Mouse (Mus musculus) midbrain, embryonic 16.5 days (tissue): ENCODE measurements around the gene Rab11b. TPM values are rescaled to one million over a fixed set of nuclear protein-coding genes. Genes with fewer than 3 reads are reported as not detected.
"Not testable (repeated sequence)": the region's sequence is repeated elsewhere in the genome, so short reads cannot be mapped to it uniquely, and the experiment has no call there.

Source experiments
- ATAC-seq: fragments of 200-750 bp; cut with Nextera tagmentation; 2 replicates; pipeline ENCODE4 v1.8.0; 2017; ENCODE audit warnings: moderate TSS enrichment
- H3K27ac ChIP-seq: fragments of 300-500 bp; sonication (generic); 2 replicates; pipeline ENCODE4 v1.5.1; 2014; ENCODE audit warnings: mild to moderate bottlenecking, low read length, mixed read lengths
- H3K27me3 ChIP-seq: fragments of 300-500 bp; sonication (generic); 2 replicates; pipeline ENCODE4 v1.6.1; 2014; ENCODE audit warnings: low read depth, low read length, mixed read lengths; ENCODE audit not compliant: control insufficient read depth, insufficient read depth
- H3K36me3 ChIP-seq: fragments of 300-500 bp; sonication (generic); 2 replicates; pipeline ENCODE4 v1.6.1; 2014; ENCODE audit warnings: mild to moderate bottlenecking, low read length, moderate library complexity, mixed read lengths; ENCODE audit not compliant: control insufficient read depth, insufficient read depth
- H3K4me1 ChIP-seq: fragments of 300-500 bp; sonication (generic); 2 replicates; pipeline ENCODE4 v1.6.1; 2014; ENCODE audit warnings: mild to moderate bottlenecking, low read length, mixed read lengths; ENCODE audit not compliant: control insufficient read depth, insufficient read depth
- H3K4me2 ChIP-seq: fragments of 300-500 bp; sonication (generic); 2 replicates; pipeline ENCODE4 v1.6.1; 2014; ENCODE audit warnings: mild to moderate bottlenecking, low read length, mixed read lengths
- H3K4me3 ChIP-seq: fragments of 300-500 bp; sonication (generic); 2 replicates; pipeline ENCODE4 v1.5.1; 2014; ENCODE audit warnings: low read depth, mild to moderate bottlenecking, low read length, moderate library complexity, mixed read lengths
- H3K9ac ChIP-seq: fragments of 300-500 bp; sonication (generic); 2 replicates; pipeline ENCODE4 v1.6.1; 2014; ENCODE audit warnings: low read depth, low read length, mixed read lengths
- H3K9me3 ChIP-seq: fragments of 300-500 bp; sonication (generic); replicated peaks from 2 replicates; pipeline ENCODE4 v1.6.1; 2014; ENCODE audit warnings: mild to moderate bottlenecking, low read length, mixed read lengths; ENCODE audit not compliant: control insufficient read depth, poor library complexity, severe bottlenecking
- WGBS: fragments of 180-500 bp; shearing (Covaris S2); extraction: QIAGEN DNeasy Blood & Tissue Kit; methylation state at CpG from one replicate; pipeline ENCODE4 v1.1.7; 2014; 5-methylcytosine and 5-hydroxymethylcytosine counted together
- polyA plus RNA-seq: library from polyadenylated mRNA; unstranded; fragments of >200 nt; fragmentation: Nextera tagmentation; extraction: Ambion mirVana; gene quantifications from 2 replicates; pipeline ENCODE4 v1.2.1, GENCODE M21; 2015

Rab11b gene
- polyA plus RNA-seq, 1 experiment from 2014 or later, result 503 TPM

DNA sequence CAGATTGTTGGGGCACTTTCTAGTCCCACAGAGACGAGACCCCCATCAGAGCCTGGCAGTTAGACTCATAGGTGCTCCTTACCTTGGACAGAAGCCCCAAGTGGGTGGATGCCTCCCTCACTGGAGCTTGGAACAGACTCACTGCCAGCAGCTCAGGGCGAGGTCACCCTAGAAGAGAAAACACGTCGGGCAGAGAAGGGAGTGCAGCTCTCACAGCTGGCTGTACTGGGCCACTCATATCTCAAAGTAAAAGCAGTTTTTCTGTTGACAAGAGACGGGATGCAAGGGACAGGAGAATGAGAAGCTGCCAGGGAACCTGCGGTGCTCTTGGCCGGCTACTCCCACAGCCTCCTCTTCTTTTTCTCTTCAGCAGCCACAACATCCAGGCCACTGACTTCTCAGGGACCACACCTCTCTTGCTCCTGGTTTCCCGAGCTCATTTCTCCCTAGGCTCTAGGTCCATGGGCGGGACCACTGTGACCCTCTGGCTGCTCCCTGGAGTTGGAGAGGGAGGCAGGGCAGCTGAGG lies 27.7 kb downstream of the Rab11b start:
- H3K9me3 ChIP-seq, H3K4me1 ChIP-seq, H3K4me3 ChIP-seq, H3K27ac ChIP-seq, H3K9ac ChIP-seq, H3K4me2 ChIP-seq, ATAC-seq, H3K27me3 ChIP-seq, H3K36me3 ChIP-seq: not testable (repeated sequence)
- 82% methylated on average over 9 of the region's 9 CpGs for WGBS

DNA sequence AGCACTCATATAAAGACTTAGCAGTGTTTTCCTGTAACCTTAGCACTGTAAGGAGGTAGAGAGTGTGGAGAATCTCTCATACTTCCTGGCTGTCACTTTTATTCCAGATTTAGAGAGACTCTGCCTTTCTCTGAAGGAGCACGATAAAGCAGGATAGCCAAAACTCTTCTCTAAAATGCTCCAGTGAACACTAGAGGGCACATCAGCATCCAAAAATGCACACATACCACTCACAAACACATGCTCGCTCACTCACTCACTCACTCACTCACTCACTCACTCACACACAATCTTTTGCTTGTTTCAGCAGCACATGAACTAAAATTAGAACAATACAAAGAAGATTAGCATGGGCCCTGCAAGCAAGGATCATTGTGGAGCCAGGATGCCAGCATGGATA lies 31.1 kb downstream of the Rab11b start:
- Histone ChIP-seq H3K36me3 (no peaks in the 10 kb centered on the region), H3K27me3 (no peaks in the 10 kb centered on the region), H3K4me3 (no peak overlapping the region), H3K9me3 (no peaks in the 10 kb centered on the region), H3K9ac (no peak overlapping the region), H3K4me1 (no peaks in the 10 kb centered on the region), H3K27ac (no peak overlapping the region), H3K4me2 (no peak overlapping the region)
- WGBS, result 66% methylated on average over 2 of the region's 2 CpGs
- no peak for ATAC-seq

- H3K9me3 ChIP-seq, result no peaks in the 10 kb centered on the region
- no peak for ATAC-seq
Measured at GRCm38 (mm10) chr17:33728396-33728795, 31.9 kb downstream of the Rab11b start.

GRCm38 (mm10) chr17:33719736-33720378 lies 40.5 kb downstream of the Rab11b start:
- H3K27ac ChIP-seq, result no peak overlapping the region
- H3K9me3 ChIP-seq, result no peaks in the 10 kb centered on the region
- no peak for ATAC-seq
- H3K4me3 ChIP-seq, result no peak overlapping the region
- no peak overlapping the region for H3K9ac ChIP-seq
- no peaks in the 10 kb centered on the region for H3K36me3 ChIP-seq
- no peak overlapping the region for H3K4me2 ChIP-seq
- H3K4me1 ChIP-seq, result no peaks in the 10 kb centered on the region
- 96% methylated on average over 7 of the region's 7 CpGs for WGBS
- no peaks in the 10 kb centered on the region for H3K27me3 ChIP-seq

More at GRCm38 (mm10) chr17:33728396-33728795, 31.9 kb downstream of the Rab11b start:
- Histone ChIP-seq H3K36me3 (no peaks in the 10 kb centered on the region), H3K27me3 (no peaks in the 10 kb centered on the region), H3K27ac (no peak overlapping the region), H3K9ac (no peak overlapping the region), H3K4me1 (no peaks in the 10 kb centered on the region), H3K4me3 (no peak overlapping the region), H3K4me2 (no peak overlapping the region)
- 86% methylated on average over 2 of the region's 2 CpGs for WGBS

- peak; percentile 37 for ATAC-seq
- H3K27me3 ChIP-seq, result no peaks in the 10 kb centered on the region
- WGBS, result 47% methylated on average over 10 of the region's 10 CpGs
- no peaks in the 10 kb centered on the region for H3K36me3 ChIP-seq
- H3K9me3 ChIP-seq, result no peaks in the 10 kb centered on the region
- H3K9ac ChIP-seq, result no peak overlapping the region
- no peaks in the 10 kb centered on the region for H3K4me1 ChIP-seq
- H3K4me3 ChIP-seq, result peak overlapping the region; percentile 72
- no peak overlapping the region for H3K27ac ChIP-seq
- H3K4me2 ChIP-seq, result peak overlapping the region; percentile 77
Measured at GRCm38 (mm10) chr17:33718944-33719725, 41.2 kb downstream of the Rab11b start.

GRCm38 (mm10) chr17:33718384-33718881 lies 41.9 kb downstream of the Rab11b start, which contains the start of gene March2:
Gene March2 (minus strand): TSS chr17:33718670.
- under 1% methylated on average over 46 of the region's 46 CpGs for WGBS
- no peaks in the 10 kb centered on the region for H3K27me3 ChIP-seq
- H3K36me3 ChIP-seq, result no peaks in the 10 kb centered on the region
- H3K9me3 ChIP-seq, result no peaks in the 10 kb centered on the region
- no peak within 1 kb of the TSS; the same call in 1 of the 2 replicates for H3K27ac ChIP-seq
- ATAC-seq, result peak; percentile 99
- peak within 1 kb of the TSS; percentile 76 for H3K9ac ChIP-seq
- H3K4me1 ChIP-seq, result no peaks in the 10 kb centered on the region
- H3K4me3 ChIP-seq, result peak within 1 kb of the TSS; percentile 72
- H3K4me2 ChIP-seq, result peak within 1 kb of the TSS; percentile 77

- 10% methylated on average over 8 of the region's 8 CpGs for WGBS
- H3K4me2 ChIP-seq, result peak overlapping the region; percentile 77
- H3K9ac ChIP-seq, result peak overlapping the region; percentile 76
- H3K27ac ChIP-seq, result no peak overlapping the region; the same call in 1 of the 2 replicates
- H3K4me1 ChIP-seq, result no peaks in the 10 kb centered on the region
- peak; percentile 3; the same call in 1 of the 2 replicates for ATAC-seq
- no peaks in the 10 kb centered on the region for H3K27me3 ChIP-seq
- peak overlapping the region; percentile 72 for H3K4me3 ChIP-seq
- no peaks in the 10 kb centered on the region for H3K9me3 ChIP-seq
- H3K36me3 ChIP-seq, result no peaks in the 10 kb centered on the region
Measured at GRCm38 (mm10) chr17:33717982-33718381, 42.3 kb downstream of the Rab11b start.

DNA sequence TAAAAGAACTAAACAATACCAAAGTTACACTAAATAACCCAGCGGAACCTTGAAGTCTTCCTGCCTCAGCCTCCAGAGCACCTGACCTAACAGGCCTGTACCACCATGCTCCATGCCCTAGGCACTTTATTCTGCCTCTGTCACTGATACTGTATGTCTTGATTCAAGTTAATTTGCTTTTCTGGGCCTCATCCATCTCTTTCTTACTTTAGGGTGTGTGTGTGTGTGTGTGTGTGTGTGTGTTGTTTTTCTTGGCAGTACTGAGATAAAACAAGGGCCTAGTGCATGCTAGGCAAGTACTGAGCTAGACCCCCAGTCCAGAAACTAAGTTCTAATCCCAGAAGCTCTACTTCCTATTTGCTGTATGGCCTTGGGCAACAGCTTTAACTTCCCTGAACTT lies 43.1 kb downstream of the Rab11b start:
- WGBS, result 88% methylated on average over 1 of the region's 1 CpGs
- H3K36me3 ChIP-seq, result no peaks in the 10 kb centered on the region
- no peak overlapping the region for H3K9ac ChIP-seq
- H3K27me3 ChIP-seq, result no peaks in the 10 kb centered on the region
- no peaks in the 10 kb centered on the region for H3K9me3 ChIP-seq
- H3K4me3 ChIP-seq, result no peak overlapping the region
- H3K4me1 ChIP-seq, result no peaks in the 10 kb centered on the region
- H3K4me2 ChIP-seq, result no peak overlapping the region
- no peak for ATAC-seq
- H3K27ac ChIP-seq, result no peak overlapping the region

DNA sequence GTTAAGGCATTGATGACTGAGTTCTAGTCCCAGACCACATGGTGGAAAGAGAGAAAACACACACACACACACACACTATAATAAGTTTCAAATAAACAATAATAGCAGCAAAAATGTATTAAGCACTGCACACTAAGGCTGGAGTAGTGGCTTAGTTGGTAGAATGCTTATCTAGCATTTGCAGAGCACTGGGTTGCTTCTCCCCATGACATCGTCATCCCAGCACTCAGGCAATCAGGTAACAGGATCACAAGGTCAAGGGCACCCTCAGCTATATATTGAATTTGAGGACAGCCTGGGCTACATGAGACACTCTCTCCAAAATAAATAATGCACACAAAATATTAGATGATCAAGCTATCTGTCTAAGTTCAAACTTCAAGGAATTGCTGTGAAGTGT lies 45.6 kb downstream of the Rab11b start:
- no peak overlapping the region for H3K4me2 ChIP-seq
- 97% methylated on average over 1 of the region's 1 CpGs for WGBS
- H3K4me1 ChIP-seq, result no peaks in the 10 kb centered on the region
- no peaks in the 10 kb centered on the region for H3K9me3 ChIP-seq
- no peak overlapping the region for H3K9ac ChIP-seq
- no peak for ATAC-seq
- no peak overlapping the region for H3K4me3 ChIP-seq
- peaks cover under 1% of the 10 kb centered on the region; the same call in 1 of the 2 replicates for H3K36me3 ChIP-seq
- no peaks in the 10 kb centered on the region for H3K27me3 ChIP-seq
- no peak overlapping the region for H3K27ac ChIP-seq
